Mouse (Mus musculus) kidney, adult 2 months (tissue): ENCODE data around the gene Rpl22. TPM values are rescaled to one million over a fixed set of nuclear protein-coding genes. Genes with fewer than 3 reads are reported as not detected.

Experiments used
- DNase-seq: peaks from one replicate; pipeline ENCODE4 v3.0.0; 2021
- H3K27ac ChIP-seq: fragments of 200-500 bp; 2 replicates; pipeline ENCODE4 v1.5.1; 2012; ENCODE audit warnings: low read depth, low read length, control low read depth, inconsistent platforms; ENCODE audit not compliant: insufficient read depth
- H3K27me3 ChIP-seq: fragments of 200-500 bp; replicated peaks from 2 replicates; pipeline ENCODE4 v1.6.1; 2012; ENCODE audit warnings: mild to moderate bottlenecking, moderate library complexity, low read length, inconsistent platforms; ENCODE audit not compliant: control insufficient read depth, insufficient read depth
- H3K36me3 ChIP-seq: fragments of 200-500 bp; 2 replicates; pipeline ENCODE4 v1.6.1; 2012; ENCODE audit warnings: mild to moderate bottlenecking, moderate library complexity, low read length, inconsistent platforms; ENCODE audit not compliant: control insufficient read depth, insufficient read depth
- H3K4me1 ChIP-seq: fragments of 200-500 bp; 2 replicates; pipeline ENCODE4 v1.6.1; 2011; ENCODE audit warnings: low read length; ENCODE audit not compliant: control insufficient read depth, insufficient read depth
- H3K4me3 ChIP-seq: fragments of 200-500 bp; 2 replicates; pipeline ENCODE4 v1.5.1; 2011; ENCODE audit warnings: mild to moderate bottlenecking, low read depth, low read length, control low read depth; ENCODE audit not compliant: insufficient read depth
- CTCF ChIP-seq: fragments of 200-500 bp; conservative IDR thresholded peaks from 2 replicates; pipeline ENCODE4 v1.5.1; 2011; ENCODE audit warnings: low read depth, mild to moderate bottlenecking, control low read depth, low read length, moderate library complexity, mixed read lengths; ENCODE audit not compliant: insufficient read depth, insufficient read length
- POLR2A ChIP-seq: fragments of 200-500 bp; IDR thresholded peaks from one replicate; pipeline ENCODE4 v1.6.1; 2011; ENCODE audit warnings: low read depth, low read length, control low read depth
- WGBS: fragments of 180-500 bp; shearing (Covaris S2); methylation state at CpG from one replicate; pipeline ENCODE4 v1.1.7; 2018; 5-methylcytosine and 5-hydroxymethylcytosine counted together
- polyA plus RNA-seq: library from polyadenylated mRNA; depleted of rRNA; stranded (reverse); fragments of >200 nt; gene quantifications from 2 replicates; pipeline ENCODE4 v1.2.3, GENCODE M21; 2012

The Rpl22 gene
- polyA plus RNA-seq, 1 experiment = 90.1 TPM

GRCm38 (mm10) chr4:152324641-152325562 lies 640 bp upstream of the Rpl22 start:
- no peaks in the 10 kb centered on the region; the same call in 1 of the 2 replicates for H3K36me3 ChIP-seq
- DNase-seq = no peak
- peak overlapping the region; percentile 53 for H3K4me3 ChIP-seq
- H3K27me3 ChIP-seq = no peaks in the 10 kb centered on the region
- H3K27ac ChIP-seq = peak overlapping the region; percentile 59
- no peak for TF ChIP-seq CTCF
- no peak for TF ChIP-seq POLR2A
- peaks cover 13% of the 10 kb centered on the region for H3K4me1 ChIP-seq
- 45% methylated on average over 16 of the region's 16 CpGs for WGBS

DNA sequence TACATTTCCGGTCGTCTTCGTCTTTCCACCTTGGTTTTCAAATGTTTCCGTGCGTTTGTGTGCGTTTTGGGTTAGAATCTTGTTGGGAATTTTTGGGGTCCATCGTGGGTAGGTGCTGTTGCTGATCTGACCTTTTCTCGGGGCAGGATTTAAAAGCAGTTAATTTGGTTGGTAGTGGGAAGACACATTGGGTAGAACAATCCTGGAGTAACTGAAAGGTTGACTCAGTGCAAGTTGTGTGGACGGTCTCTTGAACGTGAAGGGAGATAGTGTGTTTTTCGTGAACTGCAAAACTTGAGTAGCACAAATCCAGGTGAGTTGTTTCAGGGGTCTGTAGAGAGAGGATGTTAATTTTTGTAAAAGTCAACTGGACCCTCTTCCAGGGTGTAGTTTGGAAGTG lies 1.0 kb downstream of the Rpl22 start:
- TF ChIP-seq POLR2A (no peak), CTCF (no peak)
- Histone ChIP-seq H3K4me1 (peaks cover 13% of the 10 kb centered on the region), H3K36me3 (no peaks in the 10 kb centered on the region; the same call in 1 of the 2 replicates), H3K27ac (no peak overlapping the region), H3K4me3 (peak overlapping the region; percentile 80), H3K27me3 (no peaks in the 10 kb centered on the region)
- WGBS = 3% methylated on average over 11 of the region's 11 CpGs
- no peak for DNase-seq

- Histone ChIP-seq H3K36me3 (no peaks in the 10 kb centered on the region; the same call in 1 of the 2 replicates), H3K4me3 (no peak overlapping the region), H3K4me1 (peaks cover 13% of the 10 kb centered on the region), H3K27me3 (no peaks in the 10 kb centered on the region), H3K27ac (no peak overlapping the region)
- TF ChIP-seq POLR2A (no peak), CTCF (peak; percentile 46)
- DNase-seq = peak; percentile 30
- WGBS = 74% methylated on average over 6 of the region's 6 CpGs
Measured at GRCm38 (mm10) chr4:152328691-152329090, 3.1 kb downstream of the Rpl22 start.

- 21% methylated on average over 2 of the region's 2 CpGs for WGBS
- no peaks in the 10 kb centered on the region; the same call in 1 of the 2 replicates for H3K36me3 ChIP-seq
- no peaks in the 10 kb centered on the region for H3K27me3 ChIP-seq
- no peaks in the 10 kb centered on the region for H3K4me1 ChIP-seq
- H3K27ac ChIP-seq = no peak overlapping the region
- H3K4me3 ChIP-seq = no peak overlapping the region
- peak; percentile 94; the same call in 1 of the 2 replicates for TF ChIP-seq CTCF
- no peak for TF ChIP-seq POLR2A
- DNase-seq = peak; percentile 60
Measured at GRCm38 (mm10) chr4:152332952-152333351, 7.4 kb downstream of the Rpl22 start.

DNA sequence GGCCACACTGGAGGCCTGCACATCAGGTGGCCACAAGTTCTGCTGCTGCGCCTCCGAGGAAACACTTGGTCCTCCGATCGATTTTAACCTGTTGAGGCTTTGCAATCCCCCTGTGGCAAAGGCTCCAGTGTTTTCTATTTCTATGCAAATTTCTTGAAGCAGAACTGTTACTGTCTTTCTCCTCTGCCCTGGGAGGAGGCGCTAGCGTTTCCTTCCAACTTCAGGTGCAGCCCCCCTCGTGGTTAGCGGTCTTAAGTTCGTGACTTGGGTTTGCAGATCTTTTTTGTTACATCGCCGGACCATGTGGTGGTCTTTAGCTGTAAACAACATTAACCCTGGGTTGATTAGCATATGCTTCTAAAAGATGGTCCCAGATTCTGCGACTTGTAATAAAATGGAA lies 8.0 kb downstream of the Rpl22 start:
- DNase-seq = no peak
- H3K4me3 ChIP-seq = no peak overlapping the region
- TF ChIP-seq POLR2A = no peak
- no peak for TF ChIP-seq CTCF
- H3K4me1 ChIP-seq = no peaks in the 10 kb centered on the region
- WGBS = 94% methylated on average over 12 of the region's 12 CpGs
- H3K27ac ChIP-seq = no peak overlapping the region
- H3K27me3 ChIP-seq = 0 out of 2 replicates have a peak, but pooled peaks cover 1% of the 10 kb centered on the region
- no peaks in the 10 kb centered on the region; the same call in 1 of the 2 replicates for H3K36me3 ChIP-seq

GRCm38 (mm10) chr4:152337772-152338171 lies 12.2 kb downstream of the Rpl22 start:
- TF ChIP-seq POLR2A (no peak), CTCF (no peak)
- Histone ChIP-seq H3K4me1 (no peaks in the 10 kb centered on the region), H3K27ac (no peak overlapping the region), H3K4me3 (no peak overlapping the region), H3K36me3 (no peaks in the 10 kb centered on the region), H3K27me3 (peaks cover 4% of the 10 kb centered on the region; the same call in 1 of the 2 replicates)
- no peak for DNase-seq
- WGBS = 29% methylated on average over 6 of the region's 6 CpGs
